Mouse (Mus musculus) retina, embryonic 14.5 days (tissue): Measurements from ENCODE around the gene Plxnb1.
"Not testable (repeated sequence)": the region's sequence is repeated elsewhere in the genome, so short reads cannot be mapped to it uniquely, and the experiment has no call there.

Experiments
- DNase-seq: peaks from one replicate; pipeline ENCODE4 v3.0.0-alpha.2; 2015; ENCODE audit warnings: low spot score

Gene Plxnb1

GRCm38 (mm10) chr9:109102541-109102940 lies 7.4 kb downstream of the Plxnb1 start:
- DNase-seq = no peak

GRCm38 (mm10) chr9:109103250-109103649 lies 8.1 kb downstream of the Plxnb1 start:
- no peak for DNase-seq

GRCm38 (mm10) chr9:109104083-109104482 lies 8.9 kb downstream of the Plxnb1 start:
- no peak for DNase-seq

GRCm38 (mm10) chr9:109105011-109105410 lies 9.8 kb downstream of the Plxnb1 start:
- no peak for DNase-seq

GRCm38 (mm10) chr9:109105648-109106047 lies 10.5 kb downstream of the Plxnb1 start:
- DNase-seq = no peak

- DNase-seq = no peak
Observed at GRCm38 (mm10) chr9:109107341-109107740, 12.2 kb downstream of the Plxnb1 start.

- no peak for DNase-seq
Observed at GRCm38 (mm10) chr9:109110240-109110639, 15.1 kb downstream of the Plxnb1 start.

GRCm38 (mm10) chr9:109111101-109111500 lies 15.9 kb downstream of the Plxnb1 start:
- no peak for DNase-seq

- DNase-seq = no peak
Observed at GRCm38 (mm10) chr9:109111591-109111990, 16.4 kb downstream of the Plxnb1 start.

- no peak for DNase-seq
Observed at GRCm38 (mm10) chr9:109113331-109113730, 18.1 kb downstream of the Plxnb1 start.

GRCm38 (mm10) chr9:109114276-109114675 lies 19.1 kb downstream of the Plxnb1 start:
- DNase-seq = no peak

GRCm38 (mm10) chr9:109114871-109115270 lies 19.7 kb downstream of the Plxnb1 start:
- DNase-seq = no peak

GRCm38 (mm10) chr9:109116205-109116604 lies 21.0 kb downstream of the Plxnb1 start:
- no peak for DNase-seq

- DNase-seq = no peak
Observed at GRCm38 (mm10) chr9:109118106-109118505, 22.9 kb downstream of the Plxnb1 start.

- DNase-seq = no peak
Observed at GRCm38 (mm10) chr9:109119571-109119970, 24.4 kb downstream of the Plxnb1 start.

- no peak for DNase-seq
Observed at GRCm38 (mm10) chr9:109120956-109121355, 25.8 kb downstream of the Plxnb1 start.

- peak; percentile 68 for DNase-seq
Observed at GRCm38 (mm10) chr9:109122553-109123085, 27.4 kb downstream of the Plxnb1 start.

GRCm38 (mm10) chr9:109123266-109123665 lies 28.1 kb downstream of the Plxnb1 start:
- no peak for DNase-seq

- DNase-seq = no peak
Observed at GRCm38 (mm10) chr9:109124164-109124563, 29.0 kb downstream of the Plxnb1 start.

- no peak for DNase-seq
Observed at GRCm38 (mm10) chr9:109125043-109125442, 29.9 kb downstream of the Plxnb1 start.

GRCm38 (mm10) chr9:109125481-109125880 lies 30.3 kb downstream of the Plxnb1 start:
- no peak for DNase-seq

- no peak for DNase-seq
Observed at GRCm38 (mm10) chr9:109127076-109127475, 31.9 kb downstream of the Plxnb1 start.

GRCm38 (mm10) chr9:109128211-109128610 lies 33.0 kb downstream of the Plxnb1 start:
- peak; percentile 56 for DNase-seq

- DNase-seq = no peak
Observed at GRCm38 (mm10) chr9:109130076-109130475, 34.9 kb downstream of the Plxnb1 start.

GRCm38 (mm10) chr9:109140414-109140813 lies 45.2 kb downstream of the Plxnb1 start:
- not testable (repeated sequence) for DNase-seq
